Mouse (Mus musculus): ENCODE measurements around the gene Kctd19. TPM values are rescaled to one million over a fixed set of nuclear protein-coding genes. Genes with fewer than 3 reads are reported as not detected.
A peak's percentile ranks its signal among the peaks of the same experiment; 100 is the strongest.

Kctd19 gene
- polyA plus RNA-seq, 1 experiment from 2014 or later = not detected

GRCm38 (mm10) chr8:105387151-105387550 lies 26.2 kb downstream of the Kctd19 start:
- no peaks in the 10 kb centered on the region for H3K27me3 ChIP-seq
- no peak overlapping the region for H3K4me3 ChIP-seq (replicated peaks)
- 35% methylated on average over 1 of the region's 1 CpGs for WGBS
- H3K9ac ChIP-seq = no peak overlapping the region
- no peak overlapping the region for H3K4me2 ChIP-seq (replicated peaks)
- no peak overlapping the region for H3K27ac ChIP-seq (replicated peaks)
- no peaks in the 10 kb centered on the region for H3K36me3 ChIP-seq
- H3K9me3 ChIP-seq (replicated peaks) = no peaks in the 10 kb centered on the region
- H3K4me1 ChIP-seq = peaks cover 6% of the 10 kb centered on the region; the same call in 1 of the 2 replicates
- ATAC-seq (ENCODE audit: insufficient number of reproducible peaks, low FRiP score, low TSS enrichment, low read depth) = no peak

- ATAC-seq (ENCODE audit: insufficient number of reproducible peaks, low FRiP score, low TSS enrichment, low read depth) = no peak
- 95% methylated on average over 2 of the region's 2 CpGs for WGBS
Observed at GRCm38 (mm10) chr8:105384070-105384469, 29.2 kb downstream of the Kctd19 start.

GRCm38 (mm10) chr8:105380308-105380707 lies 33.0 kb downstream of the Kctd19 start:
- no peaks in the 10 kb centered on the region for H3K9me3 ChIP-seq (replicated peaks)
- no peak overlapping the region for H3K9ac ChIP-seq
- H3K27me3 ChIP-seq = no peaks in the 10 kb centered on the region
- H3K36me3 ChIP-seq = no peaks in the 10 kb centered on the region
- no peak overlapping the region for H3K4me3 ChIP-seq (replicated peaks)
- no peak overlapping the region for H3K27ac ChIP-seq (replicated peaks)
- whole genome bisulfite sequencing = 72% methylated on average over 12 of the region's 12 CpGs
- no peak overlapping the region for H3K4me2 ChIP-seq (replicated peaks)
- no peak for ATAC-seq (ENCODE audit: insufficient number of reproducible peaks, low FRiP score, low TSS enrichment, low read depth)
- H3K4me1 ChIP-seq = peaks cover 15% of the 10 kb centered on the region

More at GRCm38 (mm10) chr8:105384070-105384469, 29.2 kb downstream of the Kctd19 start:
- H3K4me1 ChIP-seq = peaks cover 6% of the 10 kb centered on the region
- H3K27ac ChIP-seq (replicated peaks) = no peak overlapping the region
- H3K27me3 ChIP-seq = no peaks in the 10 kb centered on the region
- no peak overlapping the region for H3K4me3 ChIP-seq (replicated peaks)
- H3K4me2 ChIP-seq (replicated peaks) = no peak overlapping the region
- no peak overlapping the region for H3K9ac ChIP-seq
- H3K9me3 ChIP-seq (replicated peaks) = no peaks in the 10 kb centered on the region
- H3K36me3 ChIP-seq = no peaks in the 10 kb centered on the region

- no peaks in the 10 kb centered on the region for H3K27me3 ChIP-seq
- H3K4me3 ChIP-seq (replicated peaks) = no peak overlapping the region
- no peak overlapping the region for H3K9ac ChIP-seq
- H3K27ac ChIP-seq (replicated peaks) = 0 out of 2 replicates have a peak overlapping the region, but pooled peaks have one; percentile 11
- H3K4me2 ChIP-seq (replicated peaks) = no peak overlapping the region
- 49% methylated on average over 19 of the region's 19 CpGs for WGBS
- no peaks in the 10 kb centered on the region for H3K36me3 ChIP-seq
- peaks cover 23% of the 10 kb centered on the region for H3K4me1 ChIP-seq
- ATAC-seq (ENCODE audit: insufficient number of reproducible peaks, low FRiP score, low TSS enrichment, low read depth) = 0 out of 2 replicates have a peak, but pooled peaks have one; percentile 35
- no peaks in the 10 kb centered on the region for H3K9me3 ChIP-seq (replicated peaks)
Observed at GRCm38 (mm10) chr8:105378673-105379072, 34.6 kb downstream of the Kctd19 start.

- no peaks in the 10 kb centered on the region for H3K9me3 ChIP-seq (replicated peaks)
- H3K4me2 ChIP-seq (replicated peaks) = peak overlapping the region; percentile 52
- peak overlapping the region; percentile 31 for H3K4me3 ChIP-seq (replicated peaks)
- peaks cover 23% of the 10 kb centered on the region for H3K4me1 ChIP-seq
- WGBS = 27% methylated on average over 33 of the region's 33 CpGs
- no peak for ATAC-seq (ENCODE audit: insufficient number of reproducible peaks, low FRiP score, low TSS enrichment, low read depth)
- no peak overlapping the region for H3K9ac ChIP-seq
- no peaks in the 10 kb centered on the region for H3K27me3 ChIP-seq
- no peaks in the 10 kb centered on the region for H3K36me3 ChIP-seq
- H3K27ac ChIP-seq (replicated peaks) = no peak overlapping the region
Observed at GRCm38 (mm10) chr8:105374513-105374966, 38.8 kb downstream of the Kctd19 start.

- Histone ChIP-seq H3K9ac (no peak within 1 kb of the TSS), H3K4me3 (replicated peaks) (no peak within 1 kb of the TSS), H3K4me1 (peaks cover 12% of the 10 kb centered on the region; the same call in 1 of the 2 replicates), H3K36me3 (no peaks in the 10 kb centered on the region), H3K27me3 (no peaks in the 10 kb centered on the region), H3K9me3 (replicated peaks) (no peaks in the 10 kb centered on the region), H3K4me2 (replicated peaks) (peak within 1 kb of the TSS; percentile 52), H3K27ac (replicated peaks) (no peak within 1 kb of the TSS)
- no peak for ATAC-seq (ENCODE audit: insufficient number of reproducible peaks, low FRiP score, low TSS enrichment, low read depth)
- 66% methylated on average over 2 of the region's 2 CpGs for WGBS
Observed at GRCm38 (mm10) chr8:105373032-105373431, 40.3 kb downstream of the Kctd19 start, which contains the start of gene Plekhg4. Gene Plekhg4 (plus strand): TSS chr8:105373274.

- no peak for ATAC-seq (ENCODE audit: insufficient number of reproducible peaks, low FRiP score, low TSS enrichment, low read depth)
- Histone ChIP-seq H3K27ac (replicated peaks) (no peak overlapping the region), H3K4me3 (replicated peaks) (no peak overlapping the region), H3K4me2 (replicated peaks) (no peak overlapping the region), H3K9me3 (replicated peaks) (no peaks in the 10 kb centered on the region), H3K4me1 (peaks cover 11% of the 10 kb centered on the region; the same call in 1 of the 2 replicates), H3K36me3 (no peaks in the 10 kb centered on the region), H3K27me3 (no peaks in the 10 kb centered on the region), H3K9ac (no peak overlapping the region)
- WGBS = 70% methylated on average over 9 of the region's 9 CpGs
Observed at GRCm38 (mm10) chr8:105372473-105372872, 40.8 kb downstream of the Kctd19 start.

- Histone ChIP-seq H3K4me1 (no peaks in the 10 kb centered on the region), H3K36me3 (no peaks in the 10 kb centered on the region), H3K4me2 (replicated peaks) (no peak overlapping the region), H3K9ac (no peak overlapping the region), H3K4me3 (replicated peaks) (no peak overlapping the region), H3K27me3 (no peaks in the 10 kb centered on the region), H3K9me3 (replicated peaks) (no peaks in the 10 kb centered on the region), H3K27ac (replicated peaks) (no peak overlapping the region)
- 76% methylated on average over 2 of the region's 2 CpGs for WGBS
- ATAC-seq (ENCODE audit: insufficient number of reproducible peaks, low FRiP score, low TSS enrichment, low read depth) = no peak
Observed at GRCm38 (mm10) chr8:105367107-105367506, 46.2 kb downstream of the Kctd19 start.

GRCm38 (mm10) chr8:105361751-105362702 lies 51.3 kb downstream of the Kctd19 start:
- WGBS = 67% methylated on average over 12 of the region's 12 CpGs
- Histone ChIP-seq H3K4me1 (peaks cover 4% of the 10 kb centered on the region; the same call in 1 of the 2 replicates), H3K9ac (no peak overlapping the region), H3K4me2 (replicated peaks) (no peak overlapping the region), H3K27me3 (no peaks in the 10 kb centered on the region), H3K36me3 (no peaks in the 10 kb centered on the region), H3K27ac (replicated peaks) (0 out of 2 replicates have a peak overlapping the region, but pooled peaks have one; percentile 18), H3K4me3 (replicated peaks) (no peak overlapping the region), H3K9me3 (replicated peaks) (no peaks in the 10 kb centered on the region)
- ATAC-seq (ENCODE audit: insufficient number of reproducible peaks, low FRiP score, low TSS enrichment, low read depth) = no peak

GRCm38 (mm10) chr8:105359646-105360045 lies 53.7 kb downstream of the Kctd19 start:
- Histone ChIP-seq H3K4me2 (replicated peaks) (no peak overlapping the region), H3K27me3 (no peaks in the 10 kb centered on the region), H3K9ac (no peak overlapping the region), H3K4me1 (peaks cover 4% of the 10 kb centered on the region; the same call in 1 of the 2 replicates), H3K9me3 (replicated peaks) (no peaks in the 10 kb centered on the region), H3K4me3 (replicated peaks) (no peak overlapping the region), H3K27ac (replicated peaks) (no peak overlapping the region), H3K36me3 (no peaks in the 10 kb centered on the region)
- no peak for ATAC-seq (ENCODE audit: insufficient number of reproducible peaks, low FRiP score, low TSS enrichment, low read depth)
- WGBS = 43% methylated on average over 4 of the region's 4 CpGs

GRCm38 (mm10) chr8:105359208-105359607 lies 54.1 kb downstream of the Kctd19 start:
- Histone ChIP-seq H3K27me3 (no peaks in the 10 kb centered on the region), H3K4me1 (peaks cover 4% of the 10 kb centered on the region; the same call in 1 of the 2 replicates), H3K4me3 (replicated peaks) (no peak overlapping the region), H3K9ac (no peak overlapping the region), H3K27ac (replicated peaks) (no peak overlapping the region), H3K4me2 (replicated peaks) (no peak overlapping the region), H3K9me3 (replicated peaks) (no peaks in the 10 kb centered on the region), H3K36me3 (no peaks in the 10 kb centered on the region)
- no peak for ATAC-seq (ENCODE audit: insufficient number of reproducible peaks, low FRiP score, low TSS enrichment, low read depth)
- WGBS = 62% methylated on average over 15 of the region's 15 CpGs
